Mouse (Mus musculus) heart, postnatal 0 days (tissue): ENCODE data around the gene Cdk6. TPM values are rescaled to one million over a fixed set of nuclear protein-coding genes. Genes with fewer than 3 reads are reported as not detected.

Experiments
- ATAC-seq: fragments of 200-750 bp; cut with Nextera tagmentation; 2 replicates; pipeline ENCODE4 v1.8.0; 2017; ENCODE audit warnings: low read depth, moderate number of reproducible peaks, moderate library complexity; ENCODE audit not compliant: insufficient read depth
- DNase-seq: peaks from one replicate; pipeline ENCODE4 v3.0.0-alpha.2; 2016; ENCODE audit warnings: low spot score
- H3K27ac ChIP-seq: fragments of 300-500 bp; sonication (generic); 2 replicates; pipeline ENCODE4 v1.5.1; 2014; ENCODE audit warnings: low read depth, mild to moderate bottlenecking
- H3K27me3 ChIP-seq: fragments of 300-500 bp; sonication (generic); 2 replicates; pipeline ENCODE4 v1.6.1; 2014; ENCODE audit warnings: low read length, mixed read lengths; ENCODE audit not compliant: control insufficient read depth, insufficient read depth
- H3K36me3 ChIP-seq: fragments of 300-500 bp; sonication (generic); replicated peaks from 2 replicates; pipeline ENCODE4 v1.6.1; 2014; ENCODE audit warnings: low read length, mixed read lengths; ENCODE audit not compliant: control insufficient read depth, insufficient read depth
- H3K4me1 ChIP-seq: fragments of 300-500 bp; sonication (generic); 2 replicates; pipeline ENCODE4 v1.6.1; 2014; ENCODE audit warnings: antibody characterized with exemption; ENCODE audit not compliant: control insufficient read depth, insufficient read depth
- H3K4me2 ChIP-seq: fragments of 300-500 bp; sonication (generic); 2 replicates; pipeline ENCODE4 v1.6.1; 2014; ENCODE audit warnings: low read depth, mild to moderate bottlenecking, low read length, moderate library complexity
- H3K4me3 ChIP-seq: fragments of 300-500 bp; sonication (generic); 2 replicates; pipeline ENCODE4 v1.5.1; 2014; ENCODE audit warnings: low read depth, low read length
- H3K9ac ChIP-seq: fragments of 300-500 bp; sonication (generic); replicated peaks from 2 replicates; pipeline ENCODE4 v1.6.1; 2014; ENCODE audit warnings: low read depth, low read length, mixed read lengths
- H3K9me3 ChIP-seq: fragments of 300-500 bp; sonication (generic); replicated peaks from 2 replicates; pipeline ENCODE4 v1.6.1; 2016; ENCODE audit warnings: low read length; ENCODE audit not compliant: control insufficient read depth
- CTCF ChIP-seq: IDR thresholded peaks from 2 replicates; pipeline ENCODE4 v1.5.1; 2016; ENCODE audit warnings: antibody characterized with exemption, control low read depth, low read depth
- EP300 ChIP-seq: IDR thresholded peaks from 2 replicates; pipeline ENCODE4 v1.6.1; 2016; ENCODE audit warnings: antibody characterized with exemption, low read depth
- WGBS: fragments of 180-500 bp; shearing (Covaris S2); extraction: QIAGEN DNeasy Blood & Tissue Kit; methylation state at CpG from one replicate; pipeline ENCODE4 v1.1.7; 2014; 5-methylcytosine and 5-hydroxymethylcytosine counted together
- polyA plus RNA-seq: library from polyadenylated mRNA; unstranded; fragments of >200 nt; fragmentation: Nextera tagmentation; extraction: Ambion mirVana; gene quantifications from 2 replicates; pipeline ENCODE4 v1.2.1, GENCODE M21; 2015
- total RNA-seq: library from RNA; depleted of rRNA; stranded (reverse); fragments of >200 nt; gene quantifications from 2 replicates; pipeline ENCODE4 v1.2.3, GENCODE M21; 2014; ENCODE audit warnings: low replicate concordance

Gene Cdk6
- total and polyA plus RNA-seq, 2 experiments from 2014 or later, result 19.2 to 43.0 TPM

DNA sequence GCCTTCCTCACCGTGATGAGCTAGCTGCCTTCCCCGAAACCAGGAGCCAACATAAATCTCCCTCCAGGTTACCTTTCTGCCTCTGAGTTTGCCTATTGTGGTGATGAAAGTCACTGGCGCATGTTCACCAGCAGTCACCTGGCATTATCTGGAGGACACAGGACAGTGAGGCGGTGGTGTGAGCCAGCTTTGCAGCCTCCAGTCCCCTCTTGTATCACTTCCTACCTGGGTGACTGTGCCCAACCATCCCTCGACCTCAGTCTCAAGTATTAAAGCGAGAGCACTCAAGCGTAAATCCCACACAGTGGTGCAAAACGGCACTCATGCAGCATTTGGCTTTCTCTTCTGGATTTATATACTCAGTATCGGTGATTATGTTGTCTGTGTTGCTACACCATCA is 152.7 kb downstream of the Cdk6 start:
- H3K9me3 ChIP-seq, result no peaks in the 10 kb centered on the region
- H3K4me3 ChIP-seq, result no peak overlapping the region
- no peak for TF ChIP-seq EP300
- TF ChIP-seq CTCF, result no peak
- no peak for ATAC-seq
- WGBS, result 91% methylated on average over 9 of the region's 9 CpGs
- H3K4me2 ChIP-seq, result no peak overlapping the region
- no peak for DNase-seq
- peaks cover 15% of the 10 kb centered on the region for H3K4me1 ChIP-seq
- H3K27me3 ChIP-seq, result no peaks in the 10 kb centered on the region
- H3K9ac ChIP-seq, result no peak overlapping the region
- no peak overlapping the region for H3K27ac ChIP-seq
- H3K36me3 ChIP-seq, result 0 out of 2 replicates have a peak, but pooled peaks cover 5% of the 10 kb centered on the region

DNA sequence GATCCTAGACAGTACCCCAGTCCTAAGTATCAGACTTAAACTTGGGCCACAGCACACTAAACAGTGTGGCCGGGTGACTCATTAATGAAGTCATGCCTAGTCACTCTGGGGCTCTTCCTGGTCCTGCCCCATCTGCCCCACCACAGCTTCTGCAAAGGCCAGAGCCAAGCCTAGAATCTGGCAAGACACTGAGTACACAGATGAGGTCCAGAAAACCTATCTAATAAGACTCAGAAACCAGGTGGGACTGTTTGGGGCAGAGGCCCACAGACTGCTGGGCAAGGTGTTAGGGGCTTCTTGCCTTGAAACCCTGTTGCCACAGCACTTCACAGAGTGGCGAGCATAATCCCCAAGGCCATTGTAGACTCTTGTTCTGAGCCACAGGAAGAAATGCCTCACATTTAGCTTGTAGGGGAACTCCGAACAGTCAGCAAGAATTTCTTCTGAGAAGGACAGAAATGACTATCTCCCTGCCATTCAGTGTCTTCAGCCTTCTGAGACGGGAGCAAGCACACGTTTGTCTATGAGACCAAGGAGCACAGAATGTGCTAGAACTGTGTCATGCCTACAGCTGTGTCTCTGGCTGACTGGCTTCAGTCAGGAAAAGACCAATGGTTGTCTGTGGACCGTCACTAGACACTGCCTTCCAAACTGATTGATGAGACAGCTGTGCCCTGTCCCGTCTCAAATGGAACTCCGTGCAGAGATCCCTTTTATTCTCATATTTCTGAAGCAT is 153.3 kb downstream of the Cdk6 start:
- Histone ChIP-seq H3K4me2 (no peak overlapping the region), H3K9me3 (no peaks in the 10 kb centered on the region), H3K36me3 (0 out of 2 replicates have a peak, but pooled peaks cover 5% of the 10 kb centered on the region), H3K27me3 (no peaks in the 10 kb centered on the region), H3K4me1 (peaks cover 15% of the 10 kb centered on the region), H3K4me3 (no peak overlapping the region), H3K9ac (no peak overlapping the region), H3K27ac (no peak overlapping the region)
- 79% methylated on average over 8 of the region's 8 CpGs for WGBS
- TF ChIP-seq EP300 (no peak), CTCF (no peak)
- ATAC-seq (no peak), DNase-seq (no peak)

DNA sequence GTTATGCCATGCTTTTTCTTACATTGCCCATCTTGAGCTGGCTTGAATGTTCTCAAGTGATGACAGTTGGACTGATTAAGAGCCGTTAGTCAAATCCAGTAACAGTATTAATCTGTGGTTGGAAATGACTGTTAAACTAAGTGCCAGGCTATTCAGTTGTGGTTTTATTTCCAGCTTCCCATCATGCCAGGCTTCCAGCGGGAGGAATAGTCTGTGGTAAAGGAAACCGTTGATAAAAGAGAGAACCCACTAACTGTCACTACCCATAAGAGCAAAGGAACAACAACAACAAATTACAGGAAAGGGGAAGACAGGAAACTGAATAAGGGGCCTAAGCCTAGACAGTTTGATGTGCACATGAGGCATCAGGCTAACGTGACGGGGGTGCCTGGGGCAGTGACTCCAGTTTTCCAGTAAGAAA is 156.2 kb downstream of the Cdk6 start:
- ATAC-seq, result no peak
- Histone ChIP-seq H3K9ac (no peak overlapping the region), H3K4me1 (peaks cover 30% of the 10 kb centered on the region), H3K4me2 (no peak overlapping the region), H3K9me3 (no peaks in the 10 kb centered on the region), H3K27ac (no peak overlapping the region; the same call in 1 of the 2 replicates), H3K4me3 (no peak overlapping the region), H3K36me3 (0 out of 2 replicates have a peak, but pooled peaks cover 5% of the 10 kb centered on the region), H3K27me3 (no peaks in the 10 kb centered on the region)
- TF ChIP-seq EP300, result no peak
- TF ChIP-seq CTCF, result no peak
- no peak for DNase-seq
- WGBS, result 50% methylated on average over 5 of the region's 5 CpGs

DNA sequence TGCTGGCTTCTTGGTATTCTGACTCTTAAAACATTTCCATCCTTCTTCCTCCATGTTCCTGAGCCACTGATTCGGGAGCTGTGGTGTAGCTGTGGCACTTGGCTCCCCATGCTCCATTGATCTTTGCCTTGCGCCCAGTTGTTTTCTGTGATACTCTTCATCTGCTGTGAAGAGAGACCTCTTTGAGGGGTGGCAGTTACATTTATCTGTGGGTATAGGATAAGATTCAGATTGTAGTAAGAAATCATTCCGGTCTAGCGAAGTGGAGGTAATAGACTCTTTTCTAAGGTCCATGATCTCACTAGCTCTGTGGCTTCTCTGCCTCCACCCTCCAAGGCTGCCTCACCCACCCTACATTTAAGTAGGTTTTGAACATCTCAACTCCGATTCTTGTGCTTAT is 159.0 kb downstream of the Cdk6 start:
- TF ChIP-seq CTCF (no peak), EP300 (no peak)
- Histone ChIP-seq H3K27me3 (no peaks in the 10 kb centered on the region), H3K4me2 (no peak overlapping the region), H3K9ac (no peak overlapping the region), H3K36me3 (no peaks in the 10 kb centered on the region), H3K4me1 (peaks cover 48% of the 10 kb centered on the region), H3K27ac (no peak overlapping the region), H3K9me3 (no peaks in the 10 kb centered on the region), H3K4me3 (no peak overlapping the region)
- ATAC-seq (no peak), DNase-seq (no peak)
- WGBS, result 91% methylated on average over 5 of the region's 5 CpGs

DNA sequence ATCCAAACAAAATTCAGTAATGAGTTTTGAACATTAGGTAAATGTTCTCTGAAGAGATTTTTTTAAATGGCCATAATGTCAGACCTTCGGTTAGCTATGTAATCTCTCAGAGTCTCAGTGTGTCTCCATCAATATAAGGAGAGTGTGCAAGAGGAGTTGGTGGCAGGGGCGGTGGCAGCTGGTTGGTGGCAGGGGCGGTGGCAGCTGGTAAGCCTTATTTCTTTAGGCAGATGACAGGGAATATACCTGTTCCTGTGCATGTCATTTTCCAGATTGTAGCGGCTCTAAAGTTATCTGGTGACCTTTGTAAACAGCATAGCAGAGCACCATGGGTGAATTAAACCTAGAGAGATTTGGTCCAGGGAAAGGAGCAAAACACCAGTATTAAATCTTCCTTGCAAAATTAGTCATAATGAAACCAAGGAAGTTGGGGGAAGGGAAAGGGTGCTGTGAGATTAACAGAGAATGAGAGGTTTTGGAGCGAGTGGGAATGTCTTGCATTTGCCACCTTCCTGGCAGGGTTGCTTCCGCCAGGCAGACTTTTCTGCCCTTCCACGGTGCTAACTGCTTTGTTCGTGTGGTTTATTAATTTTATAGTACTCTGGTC is 159.8 kb downstream of the Cdk6 start:
- H3K27ac ChIP-seq, result peak overlapping the region; percentile 79
- TF ChIP-seq EP300, result no peak
- no peak for TF ChIP-seq CTCF
- H3K36me3 ChIP-seq, result no peaks in the 10 kb centered on the region
- 62% methylated on average over 8 of the region's 8 CpGs for WGBS
- peaks cover 48% of the 10 kb centered on the region for H3K4me1 ChIP-seq
- H3K9ac ChIP-seq, result no peak overlapping the region
- no peaks in the 10 kb centered on the region for H3K9me3 ChIP-seq
- H3K4me2 ChIP-seq, result no peak overlapping the region
- H3K27me3 ChIP-seq, result no peaks in the 10 kb centered on the region
- ATAC-seq (no peak), DNase-seq (no peak)
- H3K4me3 ChIP-seq, result no peak overlapping the region
